Mouse (Mus musculus) heart, adult 11 months (tissue): ENCODE results near the gene Btg1-ps1.
"Not testable (repeated sequence)": the region's sequence is repeated elsewhere in the genome, so short reads cannot be mapped to it uniquely, and the experiment has no call there.

ENCODE experiments used
- DNase-seq: peaks from one replicate; pipeline ENCODE4 v3.0.0; 2022

The Btg1-ps1 gene

GRCm38 (mm10) chrX:38018597-38018996 lies at the start of gene Btg1-ps1:
Gene Btg1-ps1, minus strand, starts transcription at chrX:38018815.
- DNase-seq: not testable (repeated sequence)

DNA sequence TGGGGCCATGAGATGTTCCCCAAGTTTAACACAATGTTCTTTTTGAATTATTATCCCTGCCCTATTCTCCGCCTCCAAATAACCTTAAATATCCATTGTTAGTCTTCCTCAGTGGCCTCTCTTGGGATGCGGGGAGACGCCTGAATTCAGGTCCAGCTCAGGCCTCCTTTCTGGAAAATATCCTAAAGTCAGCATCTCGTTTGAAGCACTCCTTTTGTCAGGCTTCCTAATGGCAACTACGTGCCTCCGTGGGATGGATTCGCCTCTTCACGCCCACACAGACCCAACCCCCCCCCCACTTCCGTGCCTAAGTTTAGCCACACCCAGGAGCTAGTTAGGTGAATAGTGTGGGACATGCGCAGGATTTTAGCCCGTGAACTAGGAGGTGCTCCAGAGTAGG lies 47.6 kb upstream of the Btg1-ps1 start, which contains the start of gene Rhox10:
Gene Rhox10, plus strand, starts transcription at position 301 of the 400 bp plus-strand sequence.
- DNase-seq: no peak

- DNase-seq: peak; percentile 49
These were observed 42.9 kb upstream of the Btg1-ps1 start for GRCm38 (mm10) chrX:38061544-38061943.

DNA sequence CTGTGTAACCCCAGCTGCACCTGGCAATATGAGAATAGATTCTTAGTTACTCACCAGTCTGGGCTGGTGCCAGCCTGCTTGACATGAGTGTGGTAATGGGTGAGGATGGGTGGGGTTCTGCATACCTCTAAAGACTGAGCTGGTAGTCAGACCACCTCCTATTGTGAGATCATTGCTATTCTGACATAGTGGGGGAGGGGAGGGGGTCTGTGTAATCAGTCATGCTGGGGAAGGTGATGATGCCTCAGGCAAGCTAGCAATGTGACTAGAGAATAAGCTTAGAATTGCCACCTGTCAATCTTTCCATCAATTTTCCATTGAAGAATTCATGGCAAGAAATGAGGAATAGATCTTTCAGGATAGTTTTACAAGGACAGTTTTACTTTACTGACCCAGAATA lies 24.4 kb upstream of the Btg1-ps1 start, which contains the start of gene Btg1-ps2:
Gene Btg1-ps2, minus strand, starts transcription at position 101 of the 400 bp plus-strand sequence.
- not testable (repeated sequence) for DNase-seq

DNA sequence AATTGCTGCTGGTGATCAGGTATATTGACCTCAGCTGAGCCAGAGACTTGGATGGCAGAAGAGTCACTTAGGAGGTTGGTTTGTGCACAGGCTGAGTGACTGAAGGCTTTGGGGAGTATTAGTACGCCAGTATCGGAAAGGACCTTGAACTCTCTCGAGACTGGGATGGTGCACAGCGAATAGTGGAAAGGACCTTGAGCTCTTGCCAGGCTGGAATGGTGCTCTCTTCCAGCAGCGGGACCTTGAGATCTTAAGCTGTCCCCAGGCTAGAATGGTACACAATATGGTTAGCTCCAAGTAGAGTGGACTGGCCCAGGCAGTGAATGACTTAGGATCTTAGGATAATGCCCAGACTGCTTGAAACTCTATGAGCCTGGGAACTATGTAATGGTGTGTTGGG lies 21.1 kb upstream of the Btg1-ps1 start:
- DNase-seq: peak; percentile 24

- DNase-seq: peak; percentile 7
These were observed 15.2 kb upstream of the Btg1-ps1 start for GRCm38 (mm10) chrX:38033841-38034240.

DNA sequence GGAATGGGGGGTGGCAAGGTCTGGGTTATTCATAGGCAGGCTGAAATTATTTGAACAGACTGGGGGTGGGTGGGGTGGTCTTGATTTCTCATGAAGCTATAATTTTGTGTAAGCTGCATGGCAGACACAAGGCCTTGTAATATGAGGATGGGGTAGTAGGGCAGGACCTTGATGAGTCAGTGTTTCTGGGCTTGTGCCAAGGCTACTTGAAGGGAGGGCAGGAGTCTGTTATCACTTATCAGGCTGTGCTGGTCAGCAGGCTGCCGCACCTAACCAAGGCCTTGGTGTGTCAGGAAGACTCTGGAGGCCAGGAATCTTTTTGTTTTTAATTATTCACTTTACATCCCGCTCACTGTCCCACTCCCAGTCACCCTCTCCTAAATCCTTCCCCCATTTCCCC lies 9.9 kb downstream of the Btg1-ps1 start:
- no peak for DNase-seq
